Mouse (Mus musculus): ENCODE results near the gene 1110057P08Rik. TPM values are rescaled to one million over a fixed set of nuclear protein-coding genes. Genes with fewer than 3 reads are reported as not detected.

The 1110057P08Rik gene
- not detected for polyA plus RNA-seq (2017; shearing (Covaris generic))

GRCm38 (mm10) chr16:89174435-89174834 is at the start of gene 1110057P08Rik:
TSS of gene 1110057P08Rik (plus strand) at chr16:89174735.

GRCm38 (mm10) chr16:89140551-89140950 is 34.0 kb upstream of the 1110057P08Rik start, which contains the start of gene Gm6358:
TSS of gene Gm6358 (plus strand) at chr16:89140851.

GRCm38 (mm10) chr16:89150786-89151185 is 23.7 kb upstream of the 1110057P08Rik start, which contains the start of gene Gm10061:
TSS of gene Gm10061 (plus strand) at chr16:89151086.

GRCm38 (mm10) chr16:89157652-89158051 is 16.9 kb upstream of the 1110057P08Rik start, which contains the start of gene Gm9789:
TSS of gene Gm9789 (plus strand) at chr16:89157952.

GRCm38 (mm10) chr16:89169190-89169589 is 5.3 kb upstream of the 1110057P08Rik start, which contains the start of gene Gm7735:
TSS of gene Gm7735 (plus strand) at chr16:89169490.

GRCm38 (mm10) chr16:89205561-89205960 is 31.0 kb downstream of the 1110057P08Rik start, which contains the start of gene Krtap20-2:
TSS of gene Krtap20-2 (plus strand) at chr16:89205861.

Other genes starting within 250 kb of the 1110057P08Rik start
- gene Krtap19-9b, start 242.5 kb upstream of the 1110057P08Rik start, polyA plus RNA-seq (2017; shearing (Covaris generic)) = not detected
- gene Krtap16-3, start 211.9 kb upstream of the 1110057P08Rik start, polyA plus RNA-seq (2017; shearing (Covaris generic)) = not detected
- gene Krtap22-2, start 164.0 kb upstream of the 1110057P08Rik start, polyA plus RNA-seq (2017; shearing (Covaris generic)) = not detected
- not detected for gene Gm10229, start 159.5 kb upstream of the 1110057P08Rik start, polyA plus RNA-seq (2017; shearing (Covaris generic))
- not detected for gene Krtap6-1, start 143.0 kb upstream of the 1110057P08Rik start, polyA plus RNA-seq (2017; shearing (Covaris generic))
- not detected for gene Gm10228, start 133.3 kb upstream of the 1110057P08Rik start, polyA plus RNA-seq (2017; shearing (Covaris generic))
- not detected for gene Krtap6-5, start 126.9 kb upstream of the 1110057P08Rik start, polyA plus RNA-seq (2017; shearing (Covaris generic))
- not detected for gene 1110025L11Rik, start 110.7 kb upstream of the 1110057P08Rik start, polyA plus RNA-seq (2017; shearing (Covaris generic))
- gene Krtap6-3, start 90.7 kb upstream of the 1110057P08Rik start, polyA plus RNA-seq (2017; shearing (Covaris generic)) = not detected
- not detected for gene Gm6358, start 33.9 kb upstream of the 1110057P08Rik start, polyA plus RNA-seq (2017; shearing (Covaris generic))
- not detected for gene Gm10061, start 23.6 kb upstream of the 1110057P08Rik start, polyA plus RNA-seq (2017; shearing (Covaris generic))
- gene Gm9789, start 16.8 kb upstream of the 1110057P08Rik start, polyA plus RNA-seq (2017; shearing (Covaris generic)) = not detected
- gene Gm7735, start 5.2 kb upstream of the 1110057P08Rik start, polyA plus RNA-seq (2017; shearing (Covaris generic)) = not detected
- gene Krtap20-2, start 31.1 kb downstream of the 1110057P08Rik start, polyA plus RNA-seq (2017; shearing (Covaris generic)) = not detected
- gene Krtap21-1, start 229.1 kb downstream of the 1110057P08Rik start, polyA plus RNA-seq (2017; shearing (Covaris generic)) = under 1 TPM in 1 of 2 experiments, not detected in 1; 0.37 TPM
- not detected for gene Krtap6-2, start 245.4 kb downstream of the 1110057P08Rik start, polyA plus RNA-seq (2017; shearing (Covaris generic))

Measured in activated CD4-positive, CD25-positive, alpha-beta regulatory T cell (primary cell).